Mouse (Mus musculus): Measurements from ENCODE around the gene Ndst2. TPM values are rescaled to one million over a fixed set of nuclear protein-coding genes. Genes with fewer than 3 reads are reported as not detected.

The Ndst2 gene
- polyA plus RNA-seq, 1 experiment from 2014 or later: 16.7 TPM

DNA sequence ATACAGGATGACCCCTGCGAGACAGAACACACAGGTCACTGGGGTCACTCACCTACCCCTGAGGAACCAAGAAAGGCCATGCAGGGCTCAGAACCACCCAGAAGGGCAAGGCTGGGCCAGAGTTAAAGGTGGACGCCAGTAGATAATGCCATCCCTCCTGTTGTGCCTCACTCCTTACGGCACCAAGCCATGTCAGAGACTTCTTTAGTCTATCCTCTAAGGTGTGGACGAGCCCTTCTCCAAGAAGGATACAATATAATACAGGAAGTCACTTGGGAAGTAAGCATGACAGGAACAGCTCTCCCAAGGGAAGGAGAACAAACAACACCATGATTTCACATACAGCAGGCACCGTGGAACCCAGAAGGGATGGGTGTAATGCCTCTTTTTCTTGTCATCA is 30.6 kb upstream of the Ndst2 start:
- Histone ChIP-seq H3K36me3 (peaks cover 70% of the 10 kb centered on the region), H3K4me2 (no peak overlapping the region), H3K9me3 (no peaks in the 10 kb centered on the region), H3K4me1 (replicated peaks) (peaks cover 6% of the 10 kb centered on the region; the same call in 1 of the 2 replicates), H3K27ac (no peak overlapping the region), H3K27me3 (no peaks in the 10 kb centered on the region), H3K9ac (no peak overlapping the region), H3K4me3 (no peak overlapping the region)
- WGBS: 89% methylated on average over 5 of the region's 5 CpGs
- ATAC-seq (ENCODE audit: low FRiP score): no peak

- no peaks in the 10 kb centered on the region for H3K9me3 ChIP-seq
- peaks cover 98% of the 10 kb centered on the region for H3K36me3 ChIP-seq
- WGBS: 83% methylated on average over 8 of the region's 8 CpGs
- H3K4me1 ChIP-seq (replicated peaks): no peaks in the 10 kb centered on the region
- no peak overlapping the region for H3K4me3 ChIP-seq
- ATAC-seq (ENCODE audit: low FRiP score): no peak
- no peaks in the 10 kb centered on the region for H3K27me3 ChIP-seq
- no peak overlapping the region for H3K4me2 ChIP-seq
- no peak overlapping the region for H3K27ac ChIP-seq
- H3K9ac ChIP-seq: no peak overlapping the region
Measured at GRCm38 (mm10) chr14:20758768-20759435, 24.5 kb upstream of the Ndst2 start.

DNA sequence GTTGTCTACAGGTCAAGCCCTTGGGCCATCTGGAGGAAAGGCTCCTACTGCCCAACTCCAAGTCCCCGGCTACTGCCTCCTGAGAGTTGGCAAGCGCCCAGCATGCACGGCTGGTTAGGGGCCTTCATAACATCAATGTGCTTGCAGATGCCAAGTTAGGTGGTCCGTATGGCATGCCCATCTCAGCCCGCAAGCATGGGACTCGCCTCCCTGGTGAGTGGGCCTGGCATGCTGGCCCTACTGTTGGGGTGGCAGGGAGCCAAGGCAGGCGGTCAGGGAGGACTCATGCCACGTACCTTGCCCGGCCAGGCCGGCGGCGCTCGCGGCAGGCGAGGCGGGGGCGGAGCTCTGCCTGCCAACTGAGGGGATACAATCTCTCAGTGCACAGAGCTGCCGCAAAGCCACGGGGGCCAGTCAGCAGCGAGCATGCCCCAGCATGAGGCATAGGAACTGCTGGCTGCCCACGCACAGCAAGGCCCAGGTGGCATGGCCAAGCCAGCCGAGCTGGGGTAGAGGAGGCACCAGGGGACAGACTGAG is 23.1 kb upstream of the Ndst2 start:
- H3K4me1 ChIP-seq (replicated peaks): no peaks in the 10 kb centered on the region
- peaks cover 94% of the 10 kb centered on the region for H3K36me3 ChIP-seq
- ATAC-seq (ENCODE audit: low FRiP score): no peak
- H3K9ac ChIP-seq: no peak overlapping the region
- H3K27me3 ChIP-seq: no peaks in the 10 kb centered on the region
- 92% methylated on average over 22 of the region's 22 CpGs for WGBS
- H3K9me3 ChIP-seq: no peaks in the 10 kb centered on the region
- no peak overlapping the region for H3K27ac ChIP-seq
- H3K4me3 ChIP-seq: no peak overlapping the region
- no peak overlapping the region for H3K4me2 ChIP-seq

DNA sequence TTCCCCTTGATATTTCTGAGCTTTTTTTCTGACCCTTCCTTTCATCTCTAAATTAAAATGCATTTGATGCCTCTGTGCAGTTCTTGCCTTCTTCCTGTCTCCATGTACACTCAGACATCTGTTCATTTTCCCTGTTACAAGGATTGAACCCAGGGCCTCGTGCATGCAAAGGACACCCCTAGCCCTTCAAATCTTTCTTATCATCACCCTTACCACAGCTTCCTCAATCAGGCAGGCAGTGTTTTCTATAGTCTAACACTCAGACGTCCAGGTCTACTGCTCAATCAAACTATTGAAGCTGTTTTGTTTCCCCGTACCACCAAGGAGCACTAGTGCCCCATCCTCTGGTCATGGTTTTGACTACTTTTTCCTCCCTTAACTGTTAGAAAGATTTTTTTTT is 19.4 kb upstream of the Ndst2 start:
- H3K4me2 ChIP-seq: no peak overlapping the region
- peaks cover 58% of the 10 kb centered on the region for H3K36me3 ChIP-seq
- H3K27ac ChIP-seq: no peak overlapping the region
- H3K4me1 ChIP-seq (replicated peaks): no peaks in the 10 kb centered on the region
- no peak overlapping the region for H3K9ac ChIP-seq
- 90% methylated on average over 3 of the region's 3 CpGs for WGBS
- H3K27me3 ChIP-seq: no peaks in the 10 kb centered on the region
- ATAC-seq (ENCODE audit: low FRiP score): no peak
- H3K4me3 ChIP-seq: no peak overlapping the region
- no peaks in the 10 kb centered on the region for H3K9me3 ChIP-seq

- no peak overlapping the region for H3K4me3 ChIP-seq
- H3K9me3 ChIP-seq: no peaks in the 10 kb centered on the region
- no peak for ATAC-seq (ENCODE audit: low FRiP score)
- H3K4me1 ChIP-seq (replicated peaks): 0 out of 2 replicates have a peak, but pooled peaks cover 2% of the 10 kb centered on the region
- H3K27me3 ChIP-seq: no peaks in the 10 kb centered on the region
- peaks cover 43% of the 10 kb centered on the region for H3K36me3 ChIP-seq
- no peak overlapping the region for H3K4me2 ChIP-seq
- H3K9ac ChIP-seq: no peak overlapping the region
- H3K27ac ChIP-seq: no peak overlapping the region
- WGBS: 92% methylated on average over 5 of the region's 5 CpGs
Measured at GRCm38 (mm10) chr14:20750503-20750902, 16.1 kb upstream of the Ndst2 start.

DNA sequence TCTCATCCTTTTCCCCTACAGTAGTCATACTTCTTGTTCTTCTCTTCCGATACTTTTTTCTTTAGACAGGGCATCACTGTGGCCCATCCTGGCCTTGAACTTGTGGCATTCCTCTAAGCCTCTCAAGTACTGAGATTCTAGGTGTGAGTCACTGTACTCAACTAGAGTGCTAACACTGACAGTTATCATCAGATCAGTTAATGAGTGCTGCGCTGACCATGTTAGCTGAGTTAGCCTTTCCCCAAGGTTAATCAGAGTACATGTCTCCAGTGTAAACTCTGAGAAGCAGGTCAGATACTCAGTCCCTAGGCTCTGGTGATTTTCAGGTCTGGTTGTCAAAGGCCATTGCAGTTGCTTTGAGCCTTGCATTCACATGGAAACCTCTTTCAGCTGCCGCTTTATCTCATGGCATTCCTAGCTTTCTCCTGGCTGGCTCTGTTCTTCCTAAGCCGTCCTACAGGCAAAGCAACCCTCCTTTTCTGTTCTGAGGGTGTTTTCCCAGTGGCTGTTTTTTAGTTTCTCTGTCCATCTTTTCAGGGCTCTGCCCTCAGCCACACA is 15.2 kb upstream of the Ndst2 start:
- no peak overlapping the region for H3K27ac ChIP-seq
- 94% methylated on average over 4 of the region's 4 CpGs for WGBS
- no peak for ATAC-seq (ENCODE audit: low FRiP score)
- peaks cover 43% of the 10 kb centered on the region for H3K36me3 ChIP-seq
- no peaks in the 10 kb centered on the region for H3K27me3 ChIP-seq
- no peaks in the 10 kb centered on the region for H3K9me3 ChIP-seq
- no peak overlapping the region for H3K9ac ChIP-seq
- no peak overlapping the region for H3K4me3 ChIP-seq
- H3K4me1 ChIP-seq (replicated peaks): 0 out of 2 replicates have a peak, but pooled peaks cover 2% of the 10 kb centered on the region
- no peak overlapping the region for H3K4me2 ChIP-seq

- ATAC-seq (ENCODE audit: low FRiP score): no peak
- no peaks in the 10 kb centered on the region for H3K27me3 ChIP-seq
- H3K4me1 ChIP-seq (replicated peaks): 0 out of 2 replicates have a peak, but pooled peaks cover 2% of the 10 kb centered on the region
- no peak overlapping the region for H3K4me3 ChIP-seq
- no peaks in the 10 kb centered on the region for H3K9me3 ChIP-seq
- H3K27ac ChIP-seq: no peak overlapping the region
- 72% methylated on average over 4 of the region's 4 CpGs for WGBS
- no peak overlapping the region for H3K9ac ChIP-seq
- H3K4me2 ChIP-seq: no peak overlapping the region
- H3K36me3 ChIP-seq: peaks cover 43% of the 10 kb centered on the region
Measured at GRCm38 (mm10) chr14:20748388-20748787, 14.0 kb upstream of the Ndst2 start.

DNA sequence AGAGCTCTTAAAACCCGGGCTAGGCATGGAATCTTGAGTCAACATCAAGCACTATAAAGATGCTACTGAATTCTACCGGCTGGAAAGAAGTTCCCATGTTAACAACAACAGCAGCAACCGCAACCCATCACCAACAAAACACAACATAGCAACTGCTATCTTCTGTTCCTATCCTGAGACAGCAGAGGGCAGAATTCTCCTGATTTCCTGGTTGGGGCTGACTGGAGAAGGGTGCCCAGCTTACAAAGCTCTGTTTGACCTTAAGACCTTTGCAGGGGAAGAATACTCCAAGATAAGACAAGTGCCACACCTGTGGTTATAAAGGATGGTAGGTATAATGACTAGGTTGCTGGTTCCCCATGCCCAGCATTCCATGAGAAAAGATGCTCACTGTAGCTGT is 12.6 kb upstream of the Ndst2 start:
- Histone ChIP-seq H3K4me3 (no peak overlapping the region), H3K4me1 (replicated peaks) (0 out of 2 replicates have a peak, but pooled peaks cover 2% of the 10 kb centered on the region), H3K36me3 (peaks cover 46% of the 10 kb centered on the region), H3K27ac (no peak overlapping the region), H3K27me3 (no peaks in the 10 kb centered on the region), H3K4me2 (no peak overlapping the region), H3K9me3 (no peaks in the 10 kb centered on the region), H3K9ac (no peak overlapping the region)
- 89% methylated on average over 3 of the region's 3 CpGs for WGBS
- no peak for ATAC-seq (ENCODE audit: low FRiP score)

DNA sequence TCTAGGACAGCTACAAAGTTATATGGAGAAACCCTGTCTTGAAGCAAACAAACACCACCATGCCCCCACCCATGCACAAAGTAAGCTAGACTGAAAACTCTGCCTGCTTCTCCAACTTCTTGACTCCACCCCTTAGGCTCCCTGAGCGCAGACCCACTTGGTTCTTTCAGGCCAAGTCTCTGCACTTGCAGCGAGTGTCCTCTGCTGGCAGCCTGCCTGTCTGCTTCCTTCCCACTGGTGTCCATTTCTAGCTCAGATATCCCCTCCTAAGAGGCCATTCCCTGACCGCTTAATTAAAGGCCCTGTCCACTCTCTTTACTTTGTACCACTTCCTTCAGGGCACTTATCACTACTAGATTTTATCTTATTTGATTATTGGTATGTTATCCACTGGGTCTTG is 9.3 kb upstream of the Ndst2 start:
- no peaks in the 10 kb centered on the region for H3K9me3 ChIP-seq
- no peak overlapping the region for H3K4me2 ChIP-seq
- no peaks in the 10 kb centered on the region for H3K27me3 ChIP-seq
- WGBS: 89% methylated on average over 3 of the region's 3 CpGs
- H3K9ac ChIP-seq: no peak overlapping the region
- ATAC-seq (ENCODE audit: low FRiP score): no peak
- H3K27ac ChIP-seq: no peak overlapping the region
- no peak overlapping the region for H3K4me3 ChIP-seq
- H3K36me3 ChIP-seq: peaks cover 80% of the 10 kb centered on the region
- peaks cover 2% of the 10 kb centered on the region; the same call in 1 of the 2 replicates for H3K4me1 ChIP-seq (replicated peaks)

GRCm38 (mm10) chr14:20741301-20741700 is 6.9 kb upstream of the Ndst2 start:
- Histone ChIP-seq H3K27ac (peak overlapping the region; percentile 23; the same call in 1 of the 2 replicates), H3K27me3 (no peaks in the 10 kb centered on the region), H3K4me2 (no peak overlapping the region), H3K4me1 (replicated peaks) (no peaks in the 10 kb centered on the region; the same call in 1 of the 2 replicates), H3K4me3 (no peak overlapping the region), H3K9me3 (no peaks in the 10 kb centered on the region), H3K9ac (no peak overlapping the region; the same call in 1 of the 2 replicates), H3K36me3 (peaks cover 88% of the 10 kb centered on the region)
- 91% methylated on average over 9 of the region's 9 CpGs for WGBS
- no peak for ATAC-seq (ENCODE audit: low FRiP score)

GRCm38 (mm10) chr14:20738511-20738910 is 4.1 kb upstream of the Ndst2 start:
- Histone ChIP-seq H3K4me2 (no peak overlapping the region), H3K27ac (no peak overlapping the region), H3K4me1 (replicated peaks) (peaks cover 14% of the 10 kb centered on the region), H3K27me3 (no peaks in the 10 kb centered on the region), H3K36me3 (peaks cover 71% of the 10 kb centered on the region), H3K9me3 (no peaks in the 10 kb centered on the region), H3K4me3 (no peak overlapping the region), H3K9ac (no peak overlapping the region)
- no peak for ATAC-seq (ENCODE audit: low FRiP score)
- 91% methylated on average over 8 of the region's 8 CpGs for WGBS

GRCm38 (mm10) chr14:20737306-20737705 is 2.9 kb upstream of the Ndst2 start:
- Histone ChIP-seq H3K4me3 (no peak overlapping the region), H3K4me1 (replicated peaks) (peaks cover 21% of the 10 kb centered on the region), H3K4me2 (no peak overlapping the region), H3K27ac (no peak overlapping the region), H3K9ac (no peak overlapping the region), H3K9me3 (no peaks in the 10 kb centered on the region), H3K36me3 (peaks cover 64% of the 10 kb centered on the region), H3K27me3 (no peaks in the 10 kb centered on the region)
- WGBS: 37% methylated on average over 14 of the region's 14 CpGs
- ATAC-seq (ENCODE audit: low FRiP score): no peak

Data from hindbrain, embryonic 13.5 days (tissue).